ENCODE assay signal across 1 mouse cellular context in the genomic region with DNA sequence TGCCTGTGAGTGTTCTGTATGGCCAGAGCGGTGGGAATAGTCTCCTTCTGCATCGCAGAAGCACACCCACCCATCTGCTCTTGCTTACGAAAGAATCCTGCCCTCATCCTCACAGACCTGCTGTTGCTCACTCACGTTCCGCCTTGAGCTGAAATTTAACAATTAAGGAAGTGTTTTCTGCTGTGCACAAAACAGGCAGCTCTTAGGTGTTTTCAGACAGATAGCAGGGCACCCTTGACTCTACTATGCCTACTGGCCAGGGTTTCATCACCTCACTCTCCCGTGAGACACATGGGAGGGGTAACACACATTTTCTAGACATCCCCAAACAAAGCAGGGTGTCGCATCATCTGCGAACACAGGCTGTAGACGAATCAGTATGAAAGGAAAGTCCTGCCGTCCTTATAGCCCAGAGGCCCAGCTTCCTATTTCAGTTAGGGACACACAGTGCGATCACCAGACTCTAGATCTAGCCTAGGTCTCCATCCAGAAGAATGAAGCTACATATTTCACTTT.
TF ChIP-seq lines count a peak whose summit lies in the region.

No protein-coding gene starts in this region.

TF ChIP-seq in CH12.LX, 34 proteins besides CTCF, POLR2A, EP300 and RAD21 (continued from another document):
- 0 out of 2 replicates have a peak, but pooled peaks have one; percentile 29 for TF ChIP-seq ELF1 (IDR thresholded peaks at IDR 0.05; ENCODE audit: low read depth, low read length)
- TF ChIP-seq TBP (conservative IDR thresholded peaks at IDR 0.05; ENCODE audit: low read depth, low read length) = peak; percentile 63
- peak; percentile 20; the same call in 1 of the 2 replicates for TF ChIP-seq TCF12 (IDR thresholded peaks at IDR 0.05; ENCODE audit: low read depth, low read length)
